Mouse (Mus musculus): ENCODE data around the gene Lrrc9.

DNA sequence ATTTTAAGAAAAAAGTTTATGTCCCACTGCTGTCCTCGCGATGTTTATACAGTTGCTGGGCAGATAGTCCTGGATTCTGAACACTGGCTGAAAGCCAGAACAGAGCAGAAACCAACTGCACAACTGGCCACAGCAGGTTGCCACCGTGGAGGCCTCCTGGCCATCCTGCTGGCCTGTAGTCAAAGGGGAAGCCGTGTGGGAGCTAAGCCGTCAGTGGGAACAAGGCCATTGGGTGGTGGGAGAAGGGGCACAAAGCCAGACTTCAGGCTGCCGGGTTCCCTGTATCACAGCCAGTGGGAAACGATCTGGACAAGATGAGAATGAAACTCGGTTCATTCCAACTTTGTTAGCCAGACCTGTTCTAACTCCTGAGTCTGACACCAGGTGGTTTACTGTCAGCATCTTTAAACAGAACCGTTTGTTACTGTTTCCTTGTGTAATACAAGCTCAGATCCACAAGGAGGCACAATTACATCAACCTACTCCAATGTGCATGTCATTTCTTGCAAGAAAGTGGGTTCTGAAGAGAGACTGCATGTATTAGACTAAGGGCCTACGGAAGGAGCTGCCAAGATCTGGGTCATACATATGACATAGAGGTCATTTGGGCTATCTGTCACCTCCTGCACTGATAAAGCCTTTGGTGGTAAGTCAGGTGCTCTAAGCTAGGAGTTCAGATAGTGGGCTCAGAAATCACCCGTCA lies 19.7 kb downstream of the Lrrc9 start:
- TF ChIP-seq CTCF (IDR thresholded peaks at IDR 0.05), result peak; percentile 70
- no peak for TF ChIP-seq EP300 (IDR thresholded peaks at IDR 0.05)

Measured in lung, postnatal 0 days (tissue).